Mouse (Mus musculus) liver, embryonic 16.5 days (tissue): ENCODE results near the gene Pck1. TPM values are rescaled to one million over a fixed set of nuclear protein-coding genes. Genes with fewer than 3 reads are reported as not detected.

ENCODE experiments used
- ATAC-seq: fragments of 200-750 bp; cut with Nextera tagmentation; 2 replicates; pipeline ENCODE4 v1.8.0; 2017; ENCODE audit warnings: low read depth, mild to moderate bottlenecking, moderate number of reproducible peaks, moderate library complexity
- H3K27ac ChIP-seq: fragments of 300-500 bp; sonication (generic); 2 replicates; pipeline ENCODE4 v1.5.1; 2014; ENCODE audit warnings: mild to moderate bottlenecking, low read length
- H3K27me3 ChIP-seq: fragments of 300-500 bp; sonication (generic); 2 replicates; pipeline ENCODE4 v1.6.1; 2014; ENCODE audit warnings: low read depth, low read length, mixed read lengths; ENCODE audit not compliant: control insufficient read depth, insufficient read depth
- H3K36me3 ChIP-seq: fragments of 300-500 bp; sonication (generic); 2 replicates; pipeline ENCODE4 v1.6.1; 2014; ENCODE audit warnings: mild to moderate bottlenecking; ENCODE audit not compliant: control insufficient read depth, insufficient read depth
- H3K4me1 ChIP-seq: fragments of 300-500 bp; sonication (generic); 2 replicates; pipeline ENCODE4 v1.6.1; 2014; ENCODE audit warnings: low read depth, low read length, mixed read lengths; ENCODE audit not compliant: control insufficient read depth
- H3K4me2 ChIP-seq: fragments of 300-500 bp; sonication (generic); 2 replicates; pipeline ENCODE4 v1.6.1; 2014; ENCODE audit warnings: low read depth, low read length, mixed read lengths
- H3K4me3 ChIP-seq: fragments of 300-500 bp; sonication (generic); 2 replicates; pipeline ENCODE4 v1.5.1; 2014; ENCODE audit warnings: low read depth, mild to moderate bottlenecking, low read length
- H3K9ac ChIP-seq: fragments of 300-500 bp; sonication (generic); 2 replicates; pipeline ENCODE4 v1.6.1; 2014; ENCODE audit warnings: low read depth, low read length
- H3K9me3 ChIP-seq: fragments of 300-500 bp; sonication (generic); replicated peaks from 2 replicates; pipeline ENCODE4 v1.6.1; 2016; ENCODE audit warnings: low read length; ENCODE audit not compliant: control insufficient read depth
- WGBS: fragments of 180-500 bp; shearing (Covaris S2); extraction: QIAGEN DNeasy Blood & Tissue Kit; methylation state at CpG from one replicate; pipeline ENCODE4 v1.1.7; 2014; ENCODE audit not compliant: insufficient replicate concordance; 5-methylcytosine and 5-hydroxymethylcytosine counted together
- polyA plus RNA-seq: library from polyadenylated mRNA; unstranded; fragments of >200 nt; fragmentation: Nextera tagmentation; extraction: Ambion mirVana; gene quantifications from 2 replicates; pipeline ENCODE4 v1.2.1, GENCODE M21; 2015

Gene Pck1
- polyA plus RNA-seq, 1 experiment from 2014 or later = 0.80 TPM

DNA sequence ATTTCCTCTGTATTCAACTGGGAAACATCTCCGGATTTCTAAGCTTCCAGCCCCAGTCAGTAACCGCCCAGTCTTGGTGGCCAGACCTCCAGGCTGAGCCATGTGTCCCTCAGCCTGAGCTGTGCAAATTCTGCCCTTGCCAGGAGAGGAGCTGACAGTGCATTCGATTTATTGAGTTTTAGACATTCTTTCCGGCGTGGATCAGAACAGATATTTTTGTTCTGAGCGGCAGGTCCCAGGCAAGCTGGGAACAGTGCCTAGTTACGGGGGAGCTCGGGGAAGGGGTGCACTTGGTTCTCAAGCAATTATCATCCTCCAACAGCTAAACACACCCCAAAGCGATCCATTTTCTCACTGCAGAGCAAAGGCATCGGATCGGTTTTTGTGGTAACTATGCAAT is 9.2 kb upstream of the Pck1 start:
- H3K9ac ChIP-seq = no peak overlapping the region
- no peak overlapping the region for H3K4me2 ChIP-seq
- no peaks in the 10 kb centered on the region; the same call in 1 of the 2 replicates for H3K9me3 ChIP-seq
- 67% methylated on average over 11 of the region's 11 CpGs for WGBS
- no peak for ATAC-seq
- no peak overlapping the region for H3K27ac ChIP-seq
- H3K4me3 ChIP-seq = no peak overlapping the region
- peaks cover 37% of the 10 kb centered on the region for H3K27me3 ChIP-seq
- no peaks in the 10 kb centered on the region for H3K36me3 ChIP-seq
- no peaks in the 10 kb centered on the region; the same call in 1 of the 2 replicates for H3K4me1 ChIP-seq

DNA sequence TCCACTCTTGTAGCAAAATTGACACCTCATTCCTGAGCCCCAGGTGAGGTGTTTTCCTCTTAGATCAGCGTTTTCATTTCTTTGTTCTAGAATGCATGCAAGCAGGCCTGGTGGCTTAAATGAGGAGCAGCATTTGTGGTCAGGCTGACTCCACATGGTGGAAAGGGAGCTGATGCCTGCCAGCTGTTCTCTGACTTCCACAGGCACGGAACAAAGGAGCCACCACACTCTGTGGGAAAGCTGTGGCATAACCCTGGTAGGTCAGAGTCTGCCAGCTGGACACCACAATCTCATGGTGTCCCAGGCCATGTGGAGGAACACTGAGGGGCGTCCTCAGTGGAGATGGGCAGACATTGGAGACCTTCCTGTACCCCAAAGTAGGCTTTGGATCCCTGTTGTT is 7.0 kb upstream of the Pck1 start:
- Histone ChIP-seq H3K9ac (no peak overlapping the region), H3K27ac (no peak overlapping the region)
- ATAC-seq = no peak

DNA sequence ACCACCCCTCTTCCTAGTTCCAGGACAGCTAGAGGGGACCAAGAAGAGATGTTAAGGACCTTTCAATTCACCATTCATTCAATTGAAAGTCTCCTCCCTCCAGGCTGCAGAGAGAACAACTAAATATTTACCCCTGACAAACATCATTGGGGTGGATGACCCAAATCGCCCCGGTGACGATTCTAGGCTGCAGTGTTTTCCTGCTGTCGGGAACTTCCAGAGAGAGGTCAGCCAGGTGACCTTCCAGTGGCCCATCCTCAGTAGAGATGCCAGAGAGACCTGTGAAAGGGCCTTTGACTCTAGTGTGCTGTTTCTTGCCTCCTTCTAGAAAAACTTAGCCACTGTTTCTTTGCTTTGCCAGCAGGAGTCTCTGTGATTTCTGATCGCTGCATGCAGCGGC is 6.1 kb upstream of the Pck1 start:
- Histone ChIP-seq H3K4me2 (no peak overlapping the region), H3K27ac (no peak overlapping the region), H3K4me1 (no peaks in the 10 kb centered on the region; the same call in 1 of the 2 replicates), H3K27me3 (peaks cover 30% of the 10 kb centered on the region), H3K4me3 (no peak overlapping the region), H3K36me3 (no peaks in the 10 kb centered on the region), H3K9me3 (no peaks in the 10 kb centered on the region; the same call in 1 of the 2 replicates), H3K9ac (no peak overlapping the region)
- ATAC-seq = peak; percentile 76
- WGBS = 50% methylated on average over 6 of the region's 6 CpGs

More for the DNA sequence above, 7.0 kb upstream of the Pck1 start:
- H3K27me3 ChIP-seq = peaks cover 30% of the 10 kb centered on the region
- H3K9me3 ChIP-seq = no peaks in the 10 kb centered on the region; the same call in 1 of the 2 replicates
- 39% methylated on average over 3 of the region's 3 CpGs for WGBS
- H3K36me3 ChIP-seq = no peaks in the 10 kb centered on the region
- no peaks in the 10 kb centered on the region; the same call in 1 of the 2 replicates for H3K4me1 ChIP-seq
- H3K4me2 ChIP-seq = no peak overlapping the region
- H3K4me3 ChIP-seq = no peak overlapping the region

DNA sequence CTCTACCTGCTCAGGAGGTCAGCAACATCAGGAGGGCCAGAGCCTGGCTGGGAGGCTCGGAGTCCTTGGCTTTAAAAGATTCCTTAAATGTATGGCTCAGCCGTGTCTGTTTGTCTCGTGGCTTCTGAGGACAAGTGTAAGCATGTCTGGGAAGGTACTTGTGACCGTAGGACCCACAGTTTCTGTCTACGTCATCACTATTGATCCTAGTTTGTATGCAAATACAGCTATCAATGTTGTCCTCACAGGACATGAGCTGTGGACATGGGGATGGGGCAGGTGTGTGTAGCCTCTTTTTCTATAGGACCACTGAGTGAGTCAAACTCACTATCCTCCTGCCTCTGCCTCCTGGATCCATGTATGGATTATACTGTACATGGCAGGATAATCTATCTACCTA is 4.8 kb upstream of the Pck1 start:
- Histone ChIP-seq H3K27me3 (peaks cover 23% of the 10 kb centered on the region), H3K4me1 (peaks cover 4% of the 10 kb centered on the region; the same call in 1 of the 2 replicates), H3K9me3 (no peaks in the 10 kb centered on the region; the same call in 1 of the 2 replicates), H3K4me3 (no peak overlapping the region), H3K4me2 (no peak overlapping the region), H3K9ac (no peak overlapping the region), H3K36me3 (no peaks in the 10 kb centered on the region), H3K27ac (no peak overlapping the region)
- no peak for ATAC-seq
- WGBS = 54% methylated on average over 5 of the region's 5 CpGs

DNA sequence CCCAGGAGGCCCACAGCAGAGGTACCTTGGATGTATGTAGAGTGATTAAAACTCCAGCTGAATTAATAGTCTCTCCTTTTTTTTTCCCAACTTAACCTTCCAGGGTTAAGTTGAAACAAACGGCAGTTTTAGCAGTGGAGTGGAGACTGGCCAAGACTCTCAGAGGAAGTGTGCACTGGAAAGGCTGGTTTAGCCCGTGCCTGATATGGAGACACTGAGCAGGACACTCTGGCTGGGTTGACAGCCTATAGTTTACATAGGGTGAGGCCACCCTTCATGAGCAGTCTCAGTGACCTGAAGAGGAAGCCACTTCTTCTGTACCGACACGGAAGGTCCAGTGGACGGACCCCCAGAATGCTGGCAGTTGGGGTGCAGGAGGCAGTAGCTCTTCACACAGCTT is 1.5 kb upstream of the Pck1 start:
- no peak overlapping the region for H3K27ac ChIP-seq
- WGBS = 59% methylated on average over 5 of the region's 5 CpGs
- H3K9ac ChIP-seq = no peak overlapping the region
- H3K9me3 ChIP-seq = no peaks in the 10 kb centered on the region
- H3K4me2 ChIP-seq = no peak overlapping the region
- peaks cover 2% of the 10 kb centered on the region; the same call in 1 of the 2 replicates for H3K27me3 ChIP-seq
- no peak overlapping the region for H3K4me3 ChIP-seq
- H3K36me3 ChIP-seq = no peaks in the 10 kb centered on the region
- no peak for ATAC-seq
- peaks cover 8% of the 10 kb centered on the region; the same call in 1 of the 2 replicates for H3K4me1 ChIP-seq

DNA sequence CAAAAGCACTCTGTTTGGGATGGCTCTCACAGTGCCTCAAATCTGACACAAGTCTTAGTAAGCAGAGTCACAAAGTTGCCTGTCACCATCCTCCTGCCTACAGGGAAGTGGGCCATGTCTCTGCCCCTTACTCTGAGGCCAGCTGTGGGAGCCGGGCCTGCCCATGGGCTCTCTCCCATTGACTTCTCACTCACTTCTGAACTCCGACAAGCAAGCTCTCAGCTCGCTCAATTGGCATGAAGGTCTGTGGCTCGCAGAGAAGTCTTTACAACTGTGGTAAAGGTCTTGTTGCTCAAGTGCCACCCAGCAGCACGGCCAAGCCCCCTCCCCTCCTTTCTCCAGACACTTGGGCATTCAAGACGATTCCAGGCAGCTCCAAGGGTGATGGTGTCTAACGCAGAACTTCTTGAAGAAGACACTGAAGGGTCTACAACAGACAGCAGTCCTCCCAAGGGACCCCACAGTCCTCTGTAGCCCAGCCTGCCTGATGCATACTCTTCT is 1.0 kb upstream of the Pck1 start:
- Histone ChIP-seq H3K9ac (no peak overlapping the region), H3K9me3 (no peaks in the 10 kb centered on the region), H3K4me1 (peaks cover 8% of the 10 kb centered on the region; the same call in 1 of the 2 replicates), H3K4me2 (no peak overlapping the region), H3K4me3 (no peak overlapping the region), H3K27me3 (peaks cover 2% of the 10 kb centered on the region; the same call in 1 of the 2 replicates), H3K36me3 (no peaks in the 10 kb centered on the region), H3K27ac (no peak overlapping the region)
- 57% methylated on average over 7 of the region's 7 CpGs for WGBS
- ATAC-seq = no peak

DNA sequence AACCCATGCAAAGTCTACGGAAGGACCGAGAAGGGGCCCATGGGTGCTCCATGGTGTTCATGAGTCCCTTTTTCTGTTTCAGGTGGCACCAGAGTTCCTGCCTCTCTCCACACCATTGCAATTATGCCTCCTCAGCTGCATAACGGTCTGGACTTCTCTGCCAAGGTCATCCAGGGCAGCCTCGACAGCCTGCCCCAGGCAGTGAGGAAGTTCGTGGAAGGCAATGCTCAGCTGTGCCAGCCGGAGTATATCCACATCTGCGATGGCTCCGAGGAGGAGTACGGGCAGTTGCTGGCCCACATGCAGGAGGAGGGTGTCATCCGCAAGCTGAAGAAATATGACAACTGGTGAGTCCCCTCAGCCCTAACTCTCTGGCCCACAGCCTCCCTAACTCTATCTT is 418 bp downstream of the Pck1 start:
- Histone ChIP-seq H3K27ac (no peak overlapping the region), H3K9ac (no peak overlapping the region), H3K9me3 (no peaks in the 10 kb centered on the region), H3K36me3 (no peaks in the 10 kb centered on the region), H3K4me1 (peaks cover 8% of the 10 kb centered on the region; the same call in 1 of the 2 replicates), H3K27me3 (peaks cover 2% of the 10 kb centered on the region; the same call in 1 of the 2 replicates), H3K4me2 (no peak overlapping the region), H3K4me3 (no peak overlapping the region)
- ATAC-seq = no peak
- 75% methylated on average over 10 of the region's 10 CpGs for WGBS

DNA sequence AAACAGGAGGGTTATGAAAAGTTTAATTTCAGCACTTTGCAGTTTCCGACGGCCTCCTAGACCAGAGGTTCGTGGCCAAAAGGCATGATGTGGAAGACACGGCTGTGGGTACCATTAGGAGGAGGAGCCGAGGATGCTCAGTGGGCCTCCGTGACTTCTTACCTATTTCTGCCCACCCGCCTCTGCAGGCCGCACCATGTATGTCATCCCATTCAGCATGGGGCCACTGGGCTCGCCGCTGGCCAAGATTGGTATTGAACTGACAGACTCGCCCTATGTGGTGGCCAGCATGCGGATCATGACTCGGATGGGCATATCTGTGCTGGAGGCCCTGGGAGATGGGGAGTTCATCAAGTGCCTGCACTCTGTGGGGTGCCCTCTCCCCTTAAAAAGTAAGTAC is 1.7 kb downstream of the Pck1 start:
- Histone ChIP-seq H3K9me3 (no peaks in the 10 kb centered on the region), H3K27ac (no peak overlapping the region), H3K4me3 (no peak overlapping the region), H3K27me3 (peaks cover 2% of the 10 kb centered on the region; the same call in 1 of the 2 replicates), H3K4me2 (no peak overlapping the region), H3K36me3 (no peaks in the 10 kb centered on the region), H3K9ac (no peak overlapping the region), H3K4me1 (peaks cover 8% of the 10 kb centered on the region; the same call in 1 of the 2 replicates)
- WGBS = 74% methylated on average over 13 of the region's 13 CpGs
- ATAC-seq = no peak

DNA sequence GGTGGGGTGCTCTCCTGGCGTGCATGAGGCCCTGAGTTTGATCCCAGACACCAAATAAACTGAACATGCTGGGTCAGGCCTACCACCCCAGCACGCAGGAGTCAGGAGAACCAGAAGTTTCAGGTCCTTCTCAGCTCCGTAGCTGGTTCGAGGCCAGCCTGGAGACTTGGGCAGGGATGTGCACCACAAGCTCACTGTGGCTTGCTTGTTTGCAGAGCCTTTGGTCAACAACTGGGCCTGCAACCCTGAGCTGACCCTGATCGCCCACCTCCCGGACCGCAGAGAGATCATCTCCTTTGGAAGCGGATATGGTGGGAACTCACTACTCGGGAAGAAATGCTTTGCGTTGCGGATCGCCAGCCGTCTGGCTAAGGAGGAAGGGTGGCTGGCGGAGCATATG is 2.1 kb downstream of the Pck1 start:
- no peak for ATAC-seq
- H3K4me1 ChIP-seq = peaks cover 8% of the 10 kb centered on the region; the same call in 1 of the 2 replicates
- WGBS = 71% methylated on average over 14 of the region's 14 CpGs
- H3K9ac ChIP-seq = no peak overlapping the region
- H3K27ac ChIP-seq = no peak overlapping the region
- H3K36me3 ChIP-seq = no peaks in the 10 kb centered on the region
- H3K27me3 ChIP-seq = no peaks in the 10 kb centered on the region
- no peaks in the 10 kb centered on the region for H3K9me3 ChIP-seq
- no peak overlapping the region for H3K4me3 ChIP-seq
- H3K4me2 ChIP-seq = no peak overlapping the region
